Mouse (Mus musculus): ENCODE data around the gene Bscl2. TPM values are rescaled to one million over a fixed set of nuclear protein-coding genes. Genes with fewer than 3 reads are reported as not detected.
"Not testable (repeated sequence)": the region's sequence is repeated elsewhere in the genome, so short reads cannot be mapped to it uniquely, and the experiment has no call there.

Gene Bscl2
- polyA plus RNA-seq, 1 experiment, result 155 TPM

GRCm38 (mm10) chr19:8859018-8859417, 21.8 kb downstream of the Bscl2 start:
- Histone ChIP-seq H3K4me3 (replicated peaks; ENCODE audit: insufficient read depth, low read depth, low read length) (no peak overlapping the region), H3K27ac (ENCODE audit: insufficient read depth, low read length) (no peak overlapping the region), H3K4me1 (ENCODE audit: control insufficient read depth, insufficient read depth, low read length) (no peaks in the 10 kb centered on the region), H3K27me3 (ENCODE audit: control insufficient read depth, insufficient read depth, low read length) (no peaks in the 10 kb centered on the region)
- WGBS, result 34% methylated on average over 1 of the region's 1 CpGs
- TF ChIP-seq CTCF (IDR thresholded peaks at IDR 0.05; ENCODE audit: borderline replicate concordance, insufficient read depth, low read depth, low read length) (no peak), POLR2A (IDR thresholded peaks at IDR 0.05; ENCODE audit: borderline replicate concordance, insufficient read depth, low read length) (no peak)
- DNase-seq, result no peak

- H3K27me3 ChIP-seq (ENCODE audit: control insufficient read depth, insufficient read depth, low read length), result no peaks in the 10 kb centered on the region
- H3K4me1 ChIP-seq (ENCODE audit: control insufficient read depth, insufficient read depth, low read length), result no peaks in the 10 kb centered on the region
- TF ChIP-seq CTCF (IDR thresholded peaks at IDR 0.05; ENCODE audit: borderline replicate concordance, insufficient read depth, low read depth, low read length), result no peak
- no peak for TF ChIP-seq POLR2A (IDR thresholded peaks at IDR 0.05; ENCODE audit: borderline replicate concordance, insufficient read depth, low read length)
- no peak overlapping the region for H3K27ac ChIP-seq (ENCODE audit: insufficient read depth, low read length)
- DNase-seq, result no peak
- 80% methylated on average over 6 of the region's 6 CpGs for WGBS
- H3K4me3 ChIP-seq (replicated peaks; ENCODE audit: insufficient read depth, low read depth, low read length), result no peak overlapping the region
These were observed 27.0 kb downstream of the Bscl2 start for GRCm38 (mm10) chr19:8864265-8864664.

GRCm38 (mm10) chr19:8870381-8870780, 33.1 kb downstream of the Bscl2 start:
- not testable (repeated sequence) for H3K4me3 ChIP-seq (replicated peaks; ENCODE audit: insufficient read depth, low read depth, low read length); H3K4me1 ChIP-seq (ENCODE audit: control insufficient read depth, insufficient read depth, low read length); H3K27me3 ChIP-seq (ENCODE audit: control insufficient read depth, insufficient read depth, low read length); DNase-seq; H3K27ac ChIP-seq (ENCODE audit: insufficient read depth, low read length)
- WGBS, result 75% methylated on average over 3 of the region's 3 CpGs

- WGBS, result 45% methylated on average over 9 of the region's 9 CpGs
- peak overlapping the region; percentile 75 for H3K4me3 ChIP-seq (replicated peaks; ENCODE audit: insufficient read depth, low read depth, low read length)
- no peaks in the 10 kb centered on the region for H3K27me3 ChIP-seq (ENCODE audit: control insufficient read depth, insufficient read depth, low read length)
- no peak overlapping the region for H3K27ac ChIP-seq (ENCODE audit: insufficient read depth, low read length)
- DNase-seq, result no peak
- no peaks in the 10 kb centered on the region; the same call in 1 of the 2 replicates for H3K4me1 ChIP-seq (ENCODE audit: control insufficient read depth, insufficient read depth, low read length)
- TF ChIP-seq POLR2A (IDR thresholded peaks at IDR 0.05; ENCODE audit: borderline replicate concordance, insufficient read depth, low read length) (no peak), CTCF (IDR thresholded peaks at IDR 0.05; ENCODE audit: borderline replicate concordance, insufficient read depth, low read depth, low read length) (no peak)
These were observed 33.6 kb downstream of the Bscl2 start for GRCm38 (mm10) chr19:8870838-8871237.

- peak; percentile 97 to 98 for DNase-seq
- Histone ChIP-seq H3K27ac (ENCODE audit: insufficient read depth, low read length) (peak within 1 kb of the TSS; percentile 54; the same call in 1 of the 2 replicates), H3K4me1 (ENCODE audit: control insufficient read depth, insufficient read depth, low read length) (no peaks in the 10 kb centered on the region; the same call in 1 of the 2 replicates), H3K27me3 (ENCODE audit: control insufficient read depth, insufficient read depth, low read length) (no peaks in the 10 kb centered on the region), H3K4me3 (replicated peaks; ENCODE audit: insufficient read depth, low read depth, low read length) (peak within 1 kb of the TSS; percentile 75)
- TF ChIP-seq CTCF (IDR thresholded peaks at IDR 0.05; ENCODE audit: borderline replicate concordance, insufficient read depth, low read depth, low read length) (no peak), POLR2A (IDR thresholded peaks at IDR 0.05; ENCODE audit: borderline replicate concordance, insufficient read depth, low read length) (peak; percentile 42; the same call in 1 of the 2 replicates)
- WGBS, result under 1% methylated on average over 59 of the region's 59 CpGs
These were observed 34.3 kb downstream of the Bscl2 start, which contains the start of gene Ubxn1 for GRCm38 (mm10) chr19:8871267-8872186. TSS of gene Ubxn1 (plus strand) at chr19:8871496.

- Histone ChIP-seq H3K4me3 (replicated peaks; ENCODE audit: insufficient read depth, low read depth, low read length) (peak overlapping the region; percentile 75), H3K27me3 (ENCODE audit: control insufficient read depth, insufficient read depth, low read length) (no peaks in the 10 kb centered on the region), H3K4me1 (ENCODE audit: control insufficient read depth, insufficient read depth, low read length) (no peaks in the 10 kb centered on the region; the same call in 1 of the 2 replicates), H3K27ac (ENCODE audit: insufficient read depth, low read length) (no peak overlapping the region)
- DNase-seq, result no peak
- WGBS, result 72% methylated on average over 10 of the region's 10 CpGs
- no peak for TF ChIP-seq CTCF (IDR thresholded peaks at IDR 0.05; ENCODE audit: borderline replicate concordance, insufficient read depth, low read depth, low read length)
- TF ChIP-seq POLR2A (IDR thresholded peaks at IDR 0.05; ENCODE audit: borderline replicate concordance, insufficient read depth, low read length), result no peak
These were observed 35.1 kb downstream of the Bscl2 start for GRCm38 (mm10) chr19:8872266-8872840.

GRCm38 (mm10) chr19:8875031-8875430, 37.8 kb downstream of the Bscl2 start:
- WGBS, result 85% methylated on average over 7 of the region's 7 CpGs
- no peak overlapping the region for H3K4me3 ChIP-seq (replicated peaks; ENCODE audit: insufficient read depth, low read depth, low read length)
- no peak for DNase-seq

More at GRCm38 (mm10) chr19:8875031-8875430, 37.8 kb downstream of the Bscl2 start:
- no peak overlapping the region for H3K27ac ChIP-seq (ENCODE audit: insufficient read depth, low read length)
- no peaks in the 10 kb centered on the region; the same call in 1 of the 2 replicates for H3K4me1 ChIP-seq (ENCODE audit: control insufficient read depth, insufficient read depth, low read length)
- TF ChIP-seq CTCF (IDR thresholded peaks at IDR 0.05; ENCODE audit: borderline replicate concordance, insufficient read depth, low read depth, low read length) (no peak), POLR2A (IDR thresholded peaks at IDR 0.05; ENCODE audit: borderline replicate concordance, insufficient read depth, low read length) (no peak)
- H3K27me3 ChIP-seq (ENCODE audit: control insufficient read depth, insufficient read depth, low read length), result no peaks in the 10 kb centered on the region
